Mouse (Mus musculus) intestine, embryonic 14.5 days (tissue): ENCODE measurements at regions not wholly inside any gene's neighbourhood (a gene's known extent, or its start where the extent isn't known, plus 50 kb on each side); places are given as distances from the start of the nearest gene placed in this dataset.

ENCODE experiments used
- ATAC-seq: fragments of 200-750 bp; cut with Nextera tagmentation; replicated peaks from 2 replicates; pipeline ENCODE4 v1.8.0; 2017; ENCODE audit warnings: low read depth, moderate number of reproducible peaks, moderate TSS enrichment, moderate library complexity; ENCODE audit not compliant: low FRiP score, low TSS enrichment
- DNase-seq: peaks from one replicate; pipeline ENCODE4 v3.0.0-alpha.2; 2018; ENCODE audit warnings: low spot score
- H3K27ac ChIP-seq: fragments of 300-500 bp; sonication (generic); 2 replicates; pipeline ENCODE4 v1.5.1; 2014; ENCODE audit warnings: low read depth, mild to moderate bottlenecking, control low read depth
- H3K27me3 ChIP-seq: fragments of 300-500 bp; sonication (generic); replicated peaks from 2 replicates; pipeline ENCODE4 v1.6.1; 2014; ENCODE audit warnings: low read length, control low read depth; ENCODE audit not compliant: control insufficient read depth, insufficient read depth
- H3K36me3 ChIP-seq: fragments of 300-500 bp; sonication (generic); 2 replicates; pipeline ENCODE4 v1.6.1; 2014; ENCODE audit warnings: low read length, control low read depth; ENCODE audit not compliant: control insufficient read depth, insufficient read depth
- H3K4me1 ChIP-seq: fragments of 300-500 bp; sonication (generic); replicated peaks from 2 replicates; pipeline ENCODE4 v1.6.1; 2014; ENCODE audit warnings: low read length, control low read depth, mixed read lengths; ENCODE audit not compliant: control insufficient read depth, insufficient read depth
- H3K4me2 ChIP-seq: fragments of 300-500 bp; sonication (generic); 2 replicates; pipeline ENCODE4 v1.6.1; 2014; ENCODE audit warnings: low read length
- H3K4me3 ChIP-seq: fragments of 300-500 bp; sonication (generic); 2 replicates; pipeline ENCODE4 v1.5.1; 2014; ENCODE audit warnings: low read depth, low read length, control low read depth, mixed read lengths
- H3K9ac ChIP-seq: fragments of 300-500 bp; sonication (generic); 2 replicates; pipeline ENCODE4 v1.6.1; 2014; ENCODE audit warnings: mild to moderate bottlenecking, low read length
- H3K9me3 ChIP-seq: fragments of 300-500 bp; sonication (generic); 2 replicates; pipeline ENCODE4 v1.6.1; 2016; ENCODE audit warnings: low read length, control low read depth; ENCODE audit not compliant: control insufficient read depth
- WGBS: fragments of 180-500 bp; shearing (Covaris S2); extraction: QIAGEN DNeasy Blood & Tissue Kit; methylation state at CpG from one replicate; pipeline ENCODE4 v1.1.7; 2014; 5-methylcytosine and 5-hydroxymethylcytosine counted together

GRCm38 (mm10) chr12:77131328-77131727, 106.6 kb upstream of the Fut8 start:
- H3K9me3 ChIP-seq, result no peaks in the 10 kb centered on the region
- ATAC-seq (no peak), DNase-seq (no peak)
- 57% methylated on average over 7 of the region's 7 CpGs for WGBS
- no peaks in the 10 kb centered on the region for H3K4me1 ChIP-seq
- H3K9ac ChIP-seq, result no peak overlapping the region
- H3K4me2 ChIP-seq, result no peak overlapping the region
- H3K27ac ChIP-seq, result no peak overlapping the region
- H3K4me3 ChIP-seq, result no peak overlapping the region
- H3K27me3 ChIP-seq, result no peaks in the 10 kb centered on the region
- no peaks in the 10 kb centered on the region for H3K36me3 ChIP-seq

- DNase-seq (no peak), ATAC-seq (no peak)
- no peaks in the 10 kb centered on the region for H3K4me1 ChIP-seq
- H3K9me3 ChIP-seq, result no peaks in the 10 kb centered on the region
- 74% methylated on average over 6 of the region's 6 CpGs for WGBS
- no peaks in the 10 kb centered on the region for H3K27me3 ChIP-seq
- no peak overlapping the region for H3K9ac ChIP-seq
- H3K4me2 ChIP-seq, result no peak overlapping the region
- H3K27ac ChIP-seq, result no peak overlapping the region
- H3K4me3 ChIP-seq, result no peak overlapping the region
- H3K36me3 ChIP-seq, result no peaks in the 10 kb centered on the region
These were observed 107.4 kb upstream of the Fut8 start for GRCm38 (mm10) chr12:77130526-77130925.

- ATAC-seq (no peak), DNase-seq (no peak)
- 63% methylated on average over 1 of the region's 1 CpGs for WGBS
- no peaks in the 10 kb centered on the region for H3K36me3 ChIP-seq
- no peaks in the 10 kb centered on the region for H3K4me1 ChIP-seq
- H3K27ac ChIP-seq, result no peak overlapping the region
- no peak overlapping the region for H3K4me3 ChIP-seq
- no peaks in the 10 kb centered on the region for H3K27me3 ChIP-seq
- no peak overlapping the region for H3K4me2 ChIP-seq
- H3K9ac ChIP-seq, result no peak overlapping the region
- H3K9me3 ChIP-seq, result no peaks in the 10 kb centered on the region
These were observed 113.7 kb upstream of the Fut8 start for GRCm38 (mm10) chr12:77124267-77124666.

- no peak overlapping the region for H3K27ac ChIP-seq
- H3K4me1 ChIP-seq, result no peaks in the 10 kb centered on the region
- no peak overlapping the region for H3K4me3 ChIP-seq
- ATAC-seq (no peak), DNase-seq (no peak)
- no peaks in the 10 kb centered on the region for H3K9me3 ChIP-seq
- H3K27me3 ChIP-seq, result no peaks in the 10 kb centered on the region
- no peaks in the 10 kb centered on the region for H3K36me3 ChIP-seq
- 82% methylated on average over 2 of the region's 2 CpGs for WGBS
- no peak overlapping the region for H3K9ac ChIP-seq
- no peak overlapping the region for H3K4me2 ChIP-seq
These were observed 124.4 kb upstream of the Fut8 start for GRCm38 (mm10) chr12:77113516-77113915.

- Histone ChIP-seq H3K4me3 (no peak overlapping the region), H3K9ac (no peak overlapping the region), H3K27me3 (no peaks in the 10 kb centered on the region), H3K27ac (no peak overlapping the region), H3K9me3 (no peaks in the 10 kb centered on the region), H3K36me3 (no peaks in the 10 kb centered on the region), H3K4me1 (no peaks in the 10 kb centered on the region), H3K4me2 (no peak overlapping the region)
- DNase-seq (no peak), ATAC-seq (no peak)
- 78% methylated on average over 2 of the region's 2 CpGs for WGBS
These were observed 125.8 kb upstream of the Fut8 start for GRCm38 (mm10) chr12:77112133-77112532.

GRCm38 (mm10) chr12:77107251-77107650, 130.7 kb upstream of the Fut8 start:
- Histone ChIP-seq H3K9me3 (no peaks in the 10 kb centered on the region), H3K36me3 (no peaks in the 10 kb centered on the region), H3K4me1 (no peaks in the 10 kb centered on the region), H3K27ac (no peak overlapping the region), H3K9ac (no peak overlapping the region), H3K4me2 (no peak overlapping the region), H3K4me3 (no peak overlapping the region), H3K27me3 (no peaks in the 10 kb centered on the region)
- DNase-seq (no peak), ATAC-seq (no peak)
- 78% methylated on average over 3 of the region's 3 CpGs for WGBS

GRCm38 (mm10) chr12:77105887-77106600, 131.9 kb upstream of the Fut8 start:
- Histone ChIP-seq H3K36me3 (no peaks in the 10 kb centered on the region), H3K27ac (no peak overlapping the region), H3K4me1 (no peaks in the 10 kb centered on the region), H3K9me3 (no peaks in the 10 kb centered on the region), H3K4me3 (no peak overlapping the region), H3K4me2 (no peak overlapping the region), H3K27me3 (no peaks in the 10 kb centered on the region), H3K9ac (no peak overlapping the region)
- 88% methylated on average over 4 of the region's 4 CpGs for WGBS
- DNase-seq, result no peak
- no peak for ATAC-seq

- Histone ChIP-seq H3K27ac (no peak overlapping the region), H3K4me3 (no peak overlapping the region), H3K9ac (no peak overlapping the region), H3K4me2 (no peak overlapping the region), H3K36me3 (no peaks in the 10 kb centered on the region), H3K27me3 (no peaks in the 10 kb centered on the region), H3K4me1 (no peaks in the 10 kb centered on the region), H3K9me3 (no peaks in the 10 kb centered on the region)
- ATAC-seq, result no peak
- WGBS, result 89% methylated on average over 2 of the region's 2 CpGs
- DNase-seq, result no peak
These were observed 137.4 kb upstream of the Fut8 start for GRCm38 (mm10) chr12:77100482-77100881.

- ATAC-seq (no peak), DNase-seq (no peak)
- H3K27ac ChIP-seq, result no peak overlapping the region
- no peak overlapping the region for H3K4me3 ChIP-seq
- no peaks in the 10 kb centered on the region for H3K36me3 ChIP-seq
- H3K4me2 ChIP-seq, result no peak overlapping the region
- no peaks in the 10 kb centered on the region for H3K27me3 ChIP-seq
- WGBS, result 67% methylated on average over 5 of the region's 5 CpGs
- H3K4me1 ChIP-seq, result peaks cover 4% of the 10 kb centered on the region; the same call in 1 of the 2 replicates
- H3K9ac ChIP-seq, result no peak overlapping the region
- H3K9me3 ChIP-seq, result no peaks in the 10 kb centered on the region
These were observed 137.5 kb upstream of the Max start for GRCm38 (mm10) chr12:77099521-77099920.
